Mouse (Mus musculus) retina, embryonic 14.5 days (tissue): ENCODE measurements around the gene Polr3h.

ENCODE experiments used
- DNase-seq: peaks from one replicate; pipeline ENCODE4 v3.0.0-alpha.2; 2015; ENCODE audit warnings: low spot score

The Polr3h gene

DNA sequence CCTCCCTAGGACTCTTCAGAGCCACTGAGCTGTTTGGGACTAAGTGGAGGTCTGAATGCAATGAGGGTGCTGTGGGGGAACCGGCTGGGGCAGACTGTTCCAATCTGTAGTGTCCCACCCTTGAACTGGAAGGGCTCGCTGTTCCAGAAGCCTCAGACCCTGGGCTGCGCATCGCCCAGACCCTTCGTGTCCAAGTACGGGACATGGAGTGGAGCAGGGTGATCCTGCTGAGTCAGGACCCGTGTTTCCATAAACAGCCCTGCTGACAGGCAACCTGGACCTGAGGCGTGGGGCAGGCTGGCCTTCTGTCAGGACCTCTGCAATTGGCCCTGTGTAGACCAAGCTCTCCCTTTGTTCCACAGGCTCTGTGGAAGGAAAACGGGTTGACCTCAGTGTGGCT is 79.3 kb downstream of the Polr3h start:
- no peak for DNase-seq

DNA sequence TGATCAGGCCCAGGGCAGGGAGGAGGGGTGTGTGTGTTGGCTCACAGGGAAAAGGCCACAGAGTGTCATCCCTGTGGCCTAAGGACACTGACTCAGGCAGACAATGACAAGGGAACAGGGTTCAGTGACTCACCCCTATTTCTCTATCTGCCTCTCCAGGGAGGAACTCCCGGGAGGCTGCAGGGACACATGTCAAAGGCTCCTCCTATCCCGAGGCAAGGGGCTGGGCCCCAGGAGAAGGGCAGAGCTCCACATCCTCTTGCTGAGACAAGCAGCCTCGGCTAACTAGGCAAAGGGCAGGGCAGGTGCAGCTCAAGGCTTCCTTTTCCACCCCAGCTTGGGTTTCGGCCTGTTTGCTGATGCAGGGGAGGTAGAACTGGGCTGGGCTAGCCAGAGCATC is 80.3 kb downstream of the Polr3h start:
- no peak for DNase-seq

DNA sequence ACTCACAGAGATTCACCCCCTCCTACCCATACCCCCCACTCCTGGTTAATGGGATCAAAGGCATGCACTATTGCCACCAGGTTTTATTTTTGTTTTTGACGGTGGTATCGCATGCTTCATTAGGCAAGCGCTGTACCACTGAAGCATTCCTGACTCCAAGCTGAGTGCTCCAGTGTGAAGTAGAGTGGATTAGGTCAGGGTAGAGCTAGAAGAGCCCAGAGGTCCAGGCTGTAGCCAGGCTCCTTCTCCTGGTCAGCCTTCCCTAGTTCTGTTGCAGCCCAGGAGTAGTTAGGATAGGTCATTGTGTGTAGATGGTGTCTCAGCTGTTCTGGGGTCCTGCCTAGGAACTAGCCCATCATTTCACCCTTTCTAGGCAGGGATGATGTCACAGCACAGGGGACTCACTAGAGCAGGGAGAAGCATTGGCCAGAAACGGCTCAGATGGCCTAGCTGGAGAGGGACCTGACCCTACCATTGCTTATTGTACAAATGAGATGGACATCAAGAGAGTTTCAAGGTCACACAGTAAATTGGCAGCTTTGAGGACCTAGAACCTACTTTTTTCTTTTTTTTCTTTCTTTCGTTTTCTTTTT is 80.9 kb downstream of the Polr3h start:
- DNase-seq: no peak

DNA sequence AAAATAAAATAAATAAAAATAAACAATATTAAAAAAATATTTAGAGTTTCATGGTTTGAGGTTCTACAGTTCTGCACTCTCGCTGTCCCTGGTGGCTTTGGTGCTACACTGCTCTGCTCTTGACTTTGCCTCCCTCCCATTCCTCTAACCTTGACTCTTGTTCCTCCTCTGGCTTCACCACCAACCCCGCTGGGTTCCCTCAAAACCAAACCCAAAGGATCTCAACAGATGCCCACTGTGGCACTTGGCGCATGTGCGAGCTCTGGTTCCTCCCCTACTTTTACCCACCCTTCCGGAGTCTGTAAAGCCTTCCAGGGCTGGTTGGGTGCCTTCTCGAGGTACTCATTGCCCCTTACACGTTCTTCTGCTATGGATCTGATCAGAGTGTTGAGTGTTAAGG is 83.8 kb downstream of the Polr3h start:
- no peak for DNase-seq

DNA sequence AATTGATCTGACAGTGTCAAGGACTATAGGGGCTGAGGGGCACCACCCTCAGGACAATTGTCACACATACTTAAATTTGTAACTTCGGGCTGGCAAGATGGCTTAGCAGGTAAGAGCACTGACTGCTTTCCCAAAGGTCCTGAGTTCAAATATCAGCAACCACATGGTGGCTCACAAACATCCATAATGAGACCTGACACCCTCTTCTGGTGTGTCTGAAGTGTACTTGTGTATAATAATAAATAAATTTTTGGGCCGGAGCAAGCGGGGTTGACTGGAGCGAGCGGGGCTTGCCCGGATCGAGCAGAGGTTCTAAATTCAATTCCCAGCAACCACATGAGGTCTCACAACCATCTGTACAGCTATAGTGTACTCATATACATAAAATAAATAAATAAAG is 85.7 kb downstream of the Polr3h start:
- no peak for DNase-seq

DNA sequence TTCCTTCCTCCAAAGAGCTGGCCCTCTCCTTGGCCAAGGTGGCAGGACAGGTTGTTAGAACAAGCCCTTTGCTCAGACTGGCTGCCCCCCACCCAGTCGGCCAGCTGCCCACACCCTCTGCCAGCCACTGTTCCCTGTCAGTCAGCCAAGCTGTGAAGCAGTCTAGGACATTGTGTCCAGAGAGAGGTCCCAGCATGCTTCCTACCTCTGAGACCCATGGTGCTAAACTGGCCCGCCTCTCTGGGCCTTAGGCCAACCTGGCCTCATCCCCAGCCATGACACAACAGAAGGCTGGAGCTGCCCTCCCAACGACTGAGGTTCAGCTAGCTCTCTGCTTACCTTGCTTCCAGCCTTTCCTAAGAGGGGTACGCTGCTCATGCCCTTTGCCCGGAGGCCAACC is 86.4 kb downstream of the Polr3h start:
- DNase-seq: no peak

DNA sequence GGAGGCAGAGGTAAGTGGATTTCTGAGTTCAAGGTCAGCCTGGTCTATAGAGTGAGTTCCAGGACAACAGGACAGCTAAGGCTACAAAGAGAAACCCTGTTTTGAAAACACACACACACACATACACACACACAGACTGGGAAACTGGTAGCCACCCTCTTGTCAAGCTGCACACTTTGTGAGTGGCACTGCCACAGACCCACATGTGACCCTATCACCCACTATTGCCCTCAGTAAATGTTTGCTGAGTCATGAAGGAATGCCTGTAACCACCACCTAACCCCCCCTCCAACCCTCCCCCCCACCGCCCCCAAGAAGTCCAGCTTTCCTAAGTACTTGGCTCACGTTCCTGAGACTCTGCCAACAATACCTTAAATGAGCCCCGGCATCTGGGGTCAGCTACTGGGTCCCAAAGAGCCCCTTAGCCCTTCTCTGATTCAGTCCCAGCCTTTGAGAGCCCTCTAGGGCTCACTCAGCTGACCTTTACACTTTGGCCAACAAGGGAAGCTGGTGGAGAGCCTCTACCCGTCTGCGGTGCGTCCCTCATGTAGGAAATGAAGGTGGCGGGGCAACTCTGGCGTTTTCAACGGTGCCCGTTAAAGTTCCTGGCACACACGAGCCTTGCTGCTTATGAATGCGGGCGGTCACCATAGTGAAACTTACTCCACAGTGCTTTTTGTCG is 87.3 kb downstream of the Polr3h start:
- no peak for DNase-seq
